8 mouse cellular contexts compared by ENCODE assay signal in the genomic region with DNA sequence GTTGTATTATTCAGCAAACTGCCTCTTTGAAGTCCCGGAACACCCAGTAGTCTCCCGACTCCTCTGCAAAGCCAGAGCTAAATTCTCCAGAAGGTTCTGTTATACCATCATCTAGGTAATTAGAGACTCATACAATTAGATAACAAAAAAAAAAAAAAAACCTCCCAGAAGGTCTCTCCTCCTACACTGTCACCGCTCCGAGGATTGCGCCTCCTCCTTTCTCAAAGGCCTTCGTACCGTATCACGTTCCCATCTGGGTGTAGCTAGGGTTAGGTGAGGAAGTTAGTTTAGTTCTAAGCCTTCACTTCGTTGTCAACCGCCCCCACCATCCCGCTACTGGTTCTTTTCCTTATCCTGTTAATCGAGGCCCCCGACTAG. TPM values are rescaled to one million over a fixed set of nuclear protein-coding genes. Genes with fewer than 3 reads are reported as not detected.
DNase-seq lines count a peak whose midpoint lies in the region; ATAC-seq lines count a peak whose summit lies in the region.

No protein-coding gene starts in this region.

- intact Hi-C loops in heart, postnatal 25 days (cut with DNase I), result no loop called here

- WGBS in heart, embryonic 15.5 days, result 5% methylated on average over 13 of the region's 13 CpGs
- 9% methylated on average over 13 of the region's 13 CpGs for WGBS in hindbrain, embryonic 13.5 days
- 11% methylated on average over 13 of the region's 13 CpGs for WGBS in midbrain, embryonic 11.5 days

- ATAC-seq in heart, embryonic 15.5 days (replicated peaks; ENCODE audit: insufficient number of reproducible peaks, insufficient read depth, low FRiP score, low read depth), result peak; percentile 24; the same call in 1 of the 2 replicates
- ATAC-seq in activated CD4-positive, CD25-positive, alpha-beta regulatory T cell, adult 4 months, result peak; percentile 61
- peak; percentile 73 for ATAC-seq in hindbrain, embryonic 13.5 days (ENCODE audit: low FRiP score)
- peak; percentile 53; the same call in 1 of the 2 replicates for ATAC-seq in midbrain, embryonic 11.5 days (ENCODE audit: low FRiP score)

- H3K9me3 ChIP-seq in heart, embryonic 15.5 days (replicated peaks), result no peaks in the 10 kb centered on the region
- H3K9me3 ChIP-seq in hindbrain, embryonic 13.5 days, result no peaks in the 10 kb centered on the region
- H3K9me3 ChIP-seq in midbrain, embryonic 11.5 days (ENCODE audit: control insufficient read depth, low read length), result no peaks in the 10 kb centered on the region

- peak overlapping the region; percentile 91 for H3K9ac ChIP-seq in heart, embryonic 15.5 days
- H3K9ac ChIP-seq in hindbrain, embryonic 13.5 days, result peak overlapping the region; percentile 90
- peak overlapping the region; percentile 55 for H3K9ac ChIP-seq in midbrain, embryonic 11.5 days (ENCODE audit: low read length)

- DNase-seq in heart, postnatal 25 days (ENCODE audit: low spot score), result no peak
- no peak for DNase-seq in midbrain, embryonic 11.5 days (ENCODE audit: low spot score, missing footprints)
- no peak for DNase-seq in urinary bladder, postnatal 14 days (ENCODE audit: low spot score)
- DNase-seq in layer of hippocampus, postnatal 14 days (ENCODE audit: low spot score in 2 of 2), result no peak
- DNase-seq in urinary bladder, postnatal 25 days (ENCODE audit: low spot score), result no peak

- H3K4me1 ChIP-seq in heart, embryonic 15.5 days (replicated peaks), result peaks cover 12% of the 10 kb centered on the region
- H3K4me1 ChIP-seq in hindbrain, embryonic 13.5 days (replicated peaks), result peaks cover 24% of the 10 kb centered on the region
- peaks cover 4% of the 10 kb centered on the region; the same call in 1 of the 2 replicates for H3K4me1 ChIP-seq in midbrain, embryonic 11.5 days (ENCODE audit: control insufficient read depth, insufficient read depth, low read length)

- H3K4me3 ChIP-seq in heart, embryonic 15.5 days, result peak overlapping the region; percentile 85
- H3K4me3 ChIP-seq in hindbrain, embryonic 13.5 days, result peak overlapping the region; percentile 74
- peak overlapping the region; percentile 65 for H3K4me3 ChIP-seq in midbrain, embryonic 11.5 days (ENCODE audit: low read depth, low read length)

- H3K4me2 ChIP-seq in heart, embryonic 15.5 days, result peak overlapping the region; percentile 74
- H3K4me2 ChIP-seq in hindbrain, embryonic 13.5 days, result peak overlapping the region; percentile 71
- H3K4me2 ChIP-seq in midbrain, embryonic 11.5 days, result peak overlapping the region; percentile 59

- peaks cover 32% of the 10 kb centered on the region for H3K36me3 ChIP-seq in heart, embryonic 15.5 days
- H3K36me3 ChIP-seq in hindbrain, embryonic 13.5 days, result peaks cover 34% of the 10 kb centered on the region
- H3K36me3 ChIP-seq in midbrain, embryonic 11.5 days (ENCODE audit: control insufficient read depth, insufficient read depth, low read length), result peaks cover 11% of the 10 kb centered on the region; the same call in 1 of the 2 replicates

- peak overlapping the region; percentile 100 for H3K27ac ChIP-seq in heart, embryonic 15.5 days
- peak overlapping the region; percentile 69 for H3K27ac ChIP-seq in hindbrain, embryonic 13.5 days
- H3K27ac ChIP-seq in midbrain, embryonic 11.5 days (ENCODE audit: low read depth, low read length), result no peak overlapping the region

- no peaks in the 10 kb centered on the region for H3K27me3 ChIP-seq in heart, embryonic 15.5 days
- no peaks in the 10 kb centered on the region for H3K27me3 ChIP-seq in hindbrain, embryonic 13.5 days
- no peaks in the 10 kb centered on the region for H3K27me3 ChIP-seq in midbrain, embryonic 11.5 days (ENCODE audit: control insufficient read depth, insufficient read depth, low read length)

RNA-seq across cellular contexts. Expression of a gene that starts 0.9 kb away (rescaled TPM):
- 46.0 and 47.0 TPM in 2 replicates for polyA plus RNA-seq in heart, embryonic 15.5 days (2015; fragmentation: Nextera tagmentation; extraction: Ambion mirVana)
- 10 to 100 TPM; 36.8 to 40.5 TPM for total RNA-seq in heart, postnatal 25 days (2021)
- polyA plus RNA-seq in activated CD4-positive, CD25-positive, alpha-beta regulatory T cell, adult 4 months (2017; shearing (Covaris generic)), result 10 to 100 TPM; 81.0 to 81.9 TPM
- 25.2 and 26.6 TPM in 2 replicates for polyA plus RNA-seq in hindbrain, embryonic 13.5 days (2015; fragmentation: Nextera tagmentation; extraction: Ambion mirVana)
- polyA plus RNA-seq in midbrain, embryonic 11.5 days (2014; fragmentation: Nextera tagmentation; extraction: Ambion mirVana), result 21.9 and 24.2 TPM in 2 replicates
- total RNA-seq in layer of hippocampus, postnatal 14 days (2021), result 10 to 100 TPM; 52.8 to 52.9 TPM

RNA-seq across cellular contexts. Expression of a gene that starts 10.5 kb away (rescaled TPM):
- 9.1 and 10.5 TPM in 2 replicates for polyA plus RNA-seq in heart, embryonic 15.5 days (2015; fragmentation: Nextera tagmentation; extraction: Ambion mirVana)
- total RNA-seq in heart, postnatal 25 days (2021), result 10 to 100 TPM; 15.5 to 18.9 TPM
- polyA plus RNA-seq in activated CD4-positive, CD25-positive, alpha-beta regulatory T cell, adult 4 months (2017; shearing (Covaris generic)), result 10 to 100 TPM; 12.5 to 19.0 TPM
- 17.5 and 20.1 TPM in 2 replicates for polyA plus RNA-seq in hindbrain, embryonic 13.5 days (2015; fragmentation: Nextera tagmentation; extraction: Ambion mirVana)
- polyA plus RNA-seq in midbrain, embryonic 11.5 days (2014; fragmentation: Nextera tagmentation; extraction: Ambion mirVana), result 39.2 and 40.8 TPM in 2 replicates
- 10 to 100 TPM; 42.0 to 47.0 TPM for total RNA-seq in layer of hippocampus, postnatal 14 days (2021)

RNA-seq across cellular contexts. Expression of a gene that starts 35.4 kb away (rescaled TPM):
- not detected in 2 replicates for polyA plus RNA-seq in heart, embryonic 15.5 days (2015; fragmentation: Nextera tagmentation; extraction: Ambion mirVana)
- total RNA-seq in heart, postnatal 25 days (2021), result under 1 TPM; 0.44 to 0.64 TPM
- under 1 TPM; 0.44 to 0.93 TPM for polyA plus RNA-seq in activated CD4-positive, CD25-positive, alpha-beta regulatory T cell, adult 4 months (2017; shearing (Covaris generic))
- polyA plus RNA-seq in hindbrain, embryonic 13.5 days (2015; fragmentation: Nextera tagmentation; extraction: Ambion mirVana), result not detected in 2 replicates
- not detected in 2 replicates for polyA plus RNA-seq in midbrain, embryonic 11.5 days (2014; fragmentation: Nextera tagmentation; extraction: Ambion mirVana)
- total RNA-seq in layer of hippocampus, postnatal 14 days (2021), result under 1 TPM; 0.69 to 0.97 TPM

RNA-seq across cellular contexts. Expression of a gene that starts 50.0 kb away (rescaled TPM):
- polyA plus RNA-seq in heart, embryonic 15.5 days (2015; fragmentation: Nextera tagmentation; extraction: Ambion mirVana), result not detected in 2 replicates
- not detected for total RNA-seq in heart, postnatal 25 days (2021)
- not detected for polyA plus RNA-seq in activated CD4-positive, CD25-positive, alpha-beta regulatory T cell, adult 4 months (2017; shearing (Covaris generic))
- not detected in 2 replicates for polyA plus RNA-seq in hindbrain, embryonic 13.5 days (2015; fragmentation: Nextera tagmentation; extraction: Ambion mirVana)
- polyA plus RNA-seq in midbrain, embryonic 11.5 days (2014; fragmentation: Nextera tagmentation; extraction: Ambion mirVana), result not detected in 2 replicates
- total RNA-seq in layer of hippocampus, postnatal 14 days (2021), result not detected
